Mouse (Mus musculus) neural tube, embryonic 12.5 days (tissue): Measurements from ENCODE around the gene Catsper2. TPM values are rescaled to one million over a fixed set of nuclear protein-coding genes. Genes with fewer than 3 reads are reported as not detected.

Source experiments
- ATAC-seq: fragments of 200-750 bp; cut with Nextera tagmentation; 2 replicates; pipeline ENCODE4 v1.8.0; 2017; ENCODE audit warnings: low read depth, mild to moderate bottlenecking, moderate TSS enrichment, moderate library complexity; ENCODE audit not compliant: low FRiP score
- H3K27ac ChIP-seq: fragments of 300-500 bp; sonication (generic); 2 replicates; pipeline ENCODE4 v1.5.1; 2016
- H3K27me3 ChIP-seq: fragments of 300-500 bp; sonication (generic); replicated peaks from 2 replicates; pipeline ENCODE4 v1.6.1; 2016; ENCODE audit warnings: mild to moderate bottlenecking
- H3K36me3 ChIP-seq: fragments of 300-500 bp; sonication (generic); 2 replicates; pipeline ENCODE4 v1.6.1; 2016; ENCODE audit warnings: mild to moderate bottlenecking
- H3K4me1 ChIP-seq: fragments of 300-500 bp; sonication (generic); 2 replicates; pipeline ENCODE4 v1.6.1; 2016
- H3K4me2 ChIP-seq: fragments of 300-500 bp; sonication (generic); replicated peaks from 2 replicates; pipeline ENCODE4 v1.6.1; 2016; ENCODE audit warnings: mild to moderate bottlenecking
- H3K4me3 ChIP-seq: fragments of 300-500 bp; sonication (generic); 2 replicates; pipeline ENCODE4 v1.5.1; 2016
- H3K9ac ChIP-seq: fragments of 300-500 bp; sonication (generic); 2 replicates; pipeline ENCODE4 v1.6.1; 2016; ENCODE audit warnings: mild to moderate bottlenecking
- H3K9me3 ChIP-seq: fragments of 300-500 bp; sonication (generic); 2 replicates; pipeline ENCODE4 v1.6.1; 2016; ENCODE audit warnings: mild to moderate bottlenecking
- WGBS: fragments of 180-500 bp; shearing (Covaris S2); methylation state at CpG from one replicate; pipeline ENCODE4 v1.1.7; 2016; 5-methylcytosine and 5-hydroxymethylcytosine counted together
- polyA plus RNA-seq: library from polyadenylated mRNA; unstranded; fragments of >200 nt; fragmentation: Nextera tagmentation; extraction: Ambion mirVana; gene quantifications from 2 replicates; pipeline ENCODE4 v1.2.1, GENCODE M21; 2016

The Catsper2 gene
- polyA plus RNA-seq, 1 experiment from 2014 or later = 4.1 TPM

- no peak overlapping the region for H3K27ac ChIP-seq
- no peak overlapping the region for H3K9ac ChIP-seq
- no peak overlapping the region for H3K4me2 ChIP-seq
- no peaks in the 10 kb centered on the region for H3K27me3 ChIP-seq
- no peaks in the 10 kb centered on the region for H3K9me3 ChIP-seq
- no peak for ATAC-seq
- 89% methylated on average over 5 of the region's 5 CpGs for WGBS
- no peaks in the 10 kb centered on the region for H3K36me3 ChIP-seq
- no peak overlapping the region for H3K4me3 ChIP-seq
- no peaks in the 10 kb centered on the region for H3K4me1 ChIP-seq
Observed at GRCm38 (mm10) chr2:121370921-121371320, 42.7 kb downstream of the Catsper2 start.

DNA sequence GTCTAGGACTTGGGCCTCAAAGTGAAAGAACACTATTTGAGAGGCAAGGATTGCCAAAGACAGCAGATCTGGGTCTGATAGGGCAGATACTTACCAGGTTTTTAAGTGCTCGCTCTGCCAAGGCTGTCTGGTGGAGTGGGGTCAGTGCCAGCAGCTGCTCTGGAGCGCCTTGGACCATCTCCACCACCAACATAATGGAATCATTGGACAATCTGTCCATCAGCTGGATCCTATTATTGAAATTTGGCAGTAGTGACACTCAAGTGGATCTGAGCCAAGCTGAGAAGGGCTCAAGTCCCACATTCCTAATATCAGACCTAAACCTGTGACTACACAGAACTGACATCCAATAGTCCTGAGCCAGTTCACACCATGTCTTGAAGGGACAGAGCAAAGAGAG is 44.8 kb downstream of the Catsper2 start:
- Histone ChIP-seq H3K36me3 (no peaks in the 10 kb centered on the region), H3K9ac (no peak overlapping the region), H3K4me3 (no peak overlapping the region), H3K4me1 (no peaks in the 10 kb centered on the region), H3K27ac (no peak overlapping the region), H3K4me2 (no peak overlapping the region), H3K9me3 (no peaks in the 10 kb centered on the region), H3K27me3 (no peaks in the 10 kb centered on the region)
- 93% methylated on average over 2 of the region's 2 CpGs for WGBS
- no peak for ATAC-seq

DNA sequence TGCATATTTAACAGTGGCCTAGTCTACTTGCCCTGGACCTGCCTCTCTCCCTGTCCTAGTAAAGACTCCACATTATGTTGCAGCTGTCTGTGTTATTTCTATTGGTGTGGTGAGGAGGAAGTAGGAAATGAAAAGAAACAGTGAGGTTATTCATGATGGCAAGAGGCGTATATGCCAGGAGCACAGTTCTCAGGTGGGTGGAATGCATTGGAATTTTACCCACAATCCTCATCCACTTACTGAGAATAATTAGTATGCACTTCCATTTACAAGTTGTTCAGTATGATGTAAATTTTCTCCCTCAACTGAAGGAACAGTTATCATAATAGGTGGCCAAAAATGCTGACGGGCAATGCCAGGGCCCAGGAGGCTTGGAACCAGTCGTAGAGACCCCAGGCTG is 49.9 kb downstream of the Catsper2 start:
- Histone ChIP-seq H3K4me3 (no peak overlapping the region), H3K9ac (no peak overlapping the region), H3K27ac (no peak overlapping the region), H3K9me3 (no peaks in the 10 kb centered on the region), H3K36me3 (no peaks in the 10 kb centered on the region), H3K27me3 (peaks cover 5% of the 10 kb centered on the region; the same call in 1 of the 2 replicates), H3K4me2 (no peak overlapping the region), H3K4me1 (peaks cover 2% of the 10 kb centered on the region)
- no peak for ATAC-seq
- WGBS = 84% methylated on average over 3 of the region's 3 CpGs

GRCm38 (mm10) chr2:121359461-121359860 is 54.1 kb downstream of the Catsper2 start:
- Histone ChIP-seq H3K9me3 (no peaks in the 10 kb centered on the region), H3K4me3 (no peak overlapping the region), H3K4me2 (0 out of 2 replicates have a peak overlapping the region, but pooled peaks have one; percentile 12), H3K27me3 (peaks cover 26% of the 10 kb centered on the region), H3K36me3 (no peaks in the 10 kb centered on the region), H3K4me1 (peaks cover 13% of the 10 kb centered on the region), H3K9ac (no peak overlapping the region), H3K27ac (no peak overlapping the region)
- WGBS = 58% methylated on average over 4 of the region's 4 CpGs
- no peak for ATAC-seq

- H3K4me1 ChIP-seq = peaks cover 17% of the 10 kb centered on the region
- peak overlapping the region; percentile 30 for H3K4me3 ChIP-seq
- peak overlapping the region; percentile 57 for H3K9ac ChIP-seq
- no peaks in the 10 kb centered on the region for H3K9me3 ChIP-seq
- H3K4me2 ChIP-seq = peak overlapping the region; percentile 60
- ATAC-seq = peak; percentile 48; the same call in 1 of the 2 replicates
- no peak overlapping the region for H3K27ac ChIP-seq
- WGBS = under 1% methylated on average over 16 of the region's 16 CpGs
- no peaks in the 10 kb centered on the region for H3K36me3 ChIP-seq
- H3K27me3 ChIP-seq = peaks cover 26% of the 10 kb centered on the region
Observed at GRCm38 (mm10) chr2:121358381-121358780, 55.2 kb downstream of the Catsper2 start.

DNA sequence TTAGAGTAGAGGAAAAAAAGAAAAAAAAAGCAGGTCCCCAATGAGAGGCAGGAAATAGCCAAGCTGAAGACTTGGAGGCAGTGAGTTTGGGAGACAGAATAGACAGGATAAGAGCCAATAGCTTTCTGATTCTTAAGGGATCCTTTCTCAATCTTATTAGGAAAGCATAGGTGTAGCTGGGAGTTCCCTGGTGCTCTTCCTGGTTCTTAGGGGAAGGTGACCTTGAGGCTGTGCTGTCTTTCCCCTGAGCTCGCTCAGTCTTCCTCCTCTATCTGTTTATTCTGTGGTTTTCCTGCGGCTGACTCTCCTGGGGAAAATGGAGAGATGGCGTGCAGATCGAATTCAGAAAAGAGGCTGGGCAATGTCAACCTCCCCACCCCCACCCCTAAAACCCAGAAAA is 55.6 kb downstream of the Catsper2 start:
- Histone ChIP-seq H3K9ac (no peak overlapping the region), H3K27me3 (peaks cover 26% of the 10 kb centered on the region), H3K36me3 (no peaks in the 10 kb centered on the region), H3K4me1 (peaks cover 17% of the 10 kb centered on the region), H3K4me2 (peak overlapping the region; percentile 60), H3K4me3 (peak overlapping the region; percentile 30), H3K27ac (no peak overlapping the region), H3K9me3 (no peaks in the 10 kb centered on the region)
- ATAC-seq = no peak
- WGBS = 3% methylated on average over 4 of the region's 4 CpGs

- Histone ChIP-seq H3K4me3 (peak within 1 kb of the TSS; percentile 30), H3K9ac (peak within 1 kb of the TSS; percentile 57), H3K27me3 (peaks cover 26% of the 10 kb centered on the region), H3K27ac (no peak within 1 kb of the TSS), H3K9me3 (no peaks in the 10 kb centered on the region), H3K4me1 (peaks cover 17% of the 10 kb centered on the region), H3K4me2 (peak within 1 kb of the TSS; percentile 60), H3K36me3 (no peaks in the 10 kb centered on the region)
- ATAC-seq = no peak
- 63% methylated on average over 5 of the region's 5 CpGs for WGBS
Observed at GRCm38 (mm10) chr2:121357494-121357893, 56.1 kb downstream of the Catsper2 start, which contains the start of gene Ckmt1. Ckmt1 (plus strand) TSS chr2:121357714.

GRCm38 (mm10) chr2:121354820-121355592 is 58.6 kb downstream of the Catsper2 start, which contains the start of gene Ppip5k1:
Ppip5k1 (minus strand) TSS chr2:121355396.
- Histone ChIP-seq H3K4me1 (peaks cover 17% of the 10 kb centered on the region), H3K9me3 (no peaks in the 10 kb centered on the region), H3K36me3 (no peaks in the 10 kb centered on the region), H3K4me3 (peak within 1 kb of the TSS; percentile 67), H3K4me2 (peak within 1 kb of the TSS; percentile 83), H3K27me3 (peaks cover 23% of the 10 kb centered on the region), H3K9ac (peak within 1 kb of the TSS; percentile 80), H3K27ac (peak within 1 kb of the TSS; percentile 66; the same call in 1 of the 2 replicates)
- ATAC-seq = peak; percentile 93
- 1% methylated on average over 58 of the region's 58 CpGs for WGBS

DNA sequence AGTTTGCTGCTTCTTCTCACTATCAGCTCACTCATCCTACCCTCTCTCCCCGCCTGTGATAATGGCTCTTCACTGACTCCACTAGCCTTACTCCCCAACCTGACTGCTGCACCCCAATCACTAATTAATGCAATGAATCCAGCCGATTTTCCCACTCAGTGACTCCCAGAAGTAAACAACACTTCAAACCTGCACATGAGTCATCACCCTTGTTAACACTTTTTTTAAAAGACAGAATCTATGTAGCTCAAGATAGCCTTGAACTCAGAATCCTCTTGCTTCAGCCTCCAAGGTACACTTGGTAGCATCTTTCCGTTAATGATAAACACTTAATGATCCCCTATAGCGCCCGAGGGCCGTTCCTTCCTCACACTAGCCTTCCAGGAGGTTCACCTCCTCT is 59.2 kb downstream of the Catsper2 start:
- 6% methylated on average over 6 of the region's 6 CpGs for WGBS
- peaks cover 23% of the 10 kb centered on the region for H3K27me3 ChIP-seq
- H3K4me1 ChIP-seq = peaks cover 17% of the 10 kb centered on the region
- no peaks in the 10 kb centered on the region for H3K36me3 ChIP-seq
- peak overlapping the region; percentile 83 for H3K4me2 ChIP-seq
- peak overlapping the region; percentile 80 for H3K9ac ChIP-seq
- 0 out of 2 replicates have a peak overlapping the region, but pooled peaks have one; percentile 66 for H3K27ac ChIP-seq
- ATAC-seq = no peak
- no peaks in the 10 kb centered on the region for H3K9me3 ChIP-seq
- H3K4me3 ChIP-seq = peak overlapping the region; percentile 67

GRCm38 (mm10) chr2:121353156-121353555 is 60.4 kb downstream of the Catsper2 start:
- no peaks in the 10 kb centered on the region for H3K9me3 ChIP-seq
- WGBS = 83% methylated on average over 8 of the region's 8 CpGs
- peaks cover 10% of the 10 kb centered on the region for H3K4me1 ChIP-seq
- no peak for ATAC-seq
- peaks cover 16% of the 10 kb centered on the region for H3K27me3 ChIP-seq
- no peak overlapping the region for H3K9ac ChIP-seq
- H3K4me3 ChIP-seq = no peak overlapping the region
- H3K27ac ChIP-seq = no peak overlapping the region
- H3K36me3 ChIP-seq = no peaks in the 10 kb centered on the region
- no peak overlapping the region for H3K4me2 ChIP-seq
